Mouse (Mus musculus): Measurements from ENCODE around the gene Oser1.

Oser1 gene

DNA sequence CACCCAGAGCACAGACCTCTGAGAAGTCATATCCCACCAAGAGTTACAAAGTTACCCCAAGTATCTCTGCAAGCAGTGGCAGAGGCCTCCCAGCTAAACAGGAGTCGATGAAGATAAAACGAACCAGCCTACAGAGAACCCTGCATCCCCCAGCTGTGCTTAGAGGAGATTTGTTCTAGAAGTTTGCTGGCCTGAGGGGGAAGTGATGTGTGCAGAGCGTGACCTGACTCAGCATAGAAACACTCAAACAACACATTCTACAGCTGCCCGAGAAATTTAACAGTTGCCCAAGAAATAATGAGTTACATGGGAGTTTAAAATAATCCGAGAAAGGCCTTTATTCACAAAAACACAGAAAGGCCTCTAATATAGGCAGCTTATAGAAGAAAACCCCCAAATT, 65.8 kb downstream of the Oser1 start:
- no peak for DNase-seq (ENCODE audit: low spot score)

DNA sequence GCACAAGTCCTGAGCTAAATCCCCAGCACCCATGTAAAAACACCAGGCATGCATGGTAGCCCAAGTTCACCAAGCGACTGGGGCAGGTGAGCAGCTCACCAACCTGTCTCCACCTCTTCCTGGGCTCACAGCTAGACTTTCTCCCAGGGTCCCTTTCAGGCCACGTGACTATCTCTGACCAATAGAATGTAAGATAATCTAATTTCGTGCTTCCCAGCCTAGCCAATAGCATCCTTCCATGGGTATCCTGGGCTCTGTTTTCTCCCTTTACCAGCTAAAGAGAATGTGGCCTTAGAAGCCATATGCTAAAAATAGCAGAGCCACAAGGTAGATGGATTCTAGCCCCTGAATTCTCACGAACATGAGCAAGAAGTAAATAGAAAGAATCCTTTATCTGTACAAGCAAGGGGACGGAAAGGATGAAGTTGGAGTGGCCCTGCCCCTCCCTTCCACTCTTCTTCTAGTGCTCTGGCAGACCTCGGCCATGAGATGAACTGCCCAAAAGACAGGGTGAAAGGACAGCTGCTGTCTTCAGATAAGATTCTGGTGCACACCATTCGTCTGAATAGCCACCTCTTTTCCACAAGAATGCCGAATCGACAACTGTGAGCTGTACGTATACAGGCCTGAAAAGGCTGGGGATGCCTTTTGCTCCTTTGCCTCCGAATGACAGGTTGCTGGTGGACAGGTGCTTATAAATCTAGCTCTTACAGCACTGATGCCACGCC, 68.2 kb downstream of the Oser1 start:
- no peak for DNase-seq (ENCODE audit: low spot score)

Data from embryo, embryonic 10 days (tissue).